Mouse (Mus musculus) kidney, postnatal 25 days (tissue): ENCODE data around the gene Mybphl.
A peak's percentile ranks its signal among the peaks of the same experiment; 100 is the strongest.

Experiments used
- DNase-seq, 2 experiments: peaks; one replicate each; pipeline ENCODE4 v3.0.0; 2021; ENCODE audit warnings: mixed read lengths in 2 of 2

Mybphl gene

DNA sequence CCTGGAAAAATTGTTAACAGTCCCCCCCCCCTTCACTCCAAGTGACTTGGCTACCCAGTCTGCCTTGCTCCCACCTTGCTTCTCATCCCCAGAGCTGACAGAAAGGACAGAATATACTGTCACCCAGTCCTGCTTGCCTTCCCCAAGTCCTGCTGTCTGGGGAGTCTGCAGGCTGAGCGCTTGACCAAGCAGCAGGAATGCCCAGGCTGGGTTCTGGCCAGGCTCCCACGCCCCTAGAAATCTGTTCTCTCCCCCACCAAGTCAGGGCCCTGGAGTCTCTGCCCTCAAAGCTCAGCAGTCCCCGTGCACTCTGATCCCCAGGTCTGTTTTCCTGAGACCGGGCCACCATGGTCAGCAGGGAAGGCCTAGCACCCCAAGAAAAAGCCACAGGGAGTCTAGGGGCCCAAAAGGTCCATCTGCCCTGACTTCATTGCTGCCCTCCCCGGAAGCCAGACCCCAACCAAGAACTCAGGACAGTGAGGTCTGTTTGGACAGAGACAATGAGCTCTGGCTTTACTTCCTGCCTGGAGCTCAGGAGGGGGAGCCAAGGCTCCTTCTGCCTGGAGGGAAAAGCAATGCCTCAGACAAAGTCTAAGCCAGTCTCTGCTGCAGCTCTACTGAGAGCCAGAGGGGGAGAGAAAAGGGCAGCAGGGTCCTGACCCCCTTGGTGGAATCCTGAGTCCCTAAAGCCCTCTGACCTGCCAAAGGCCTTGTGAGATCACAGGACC lies 46.5 kb downstream of the Mybphl start:
- DNase-seq: peak; percentile 86 to 94

DNA sequence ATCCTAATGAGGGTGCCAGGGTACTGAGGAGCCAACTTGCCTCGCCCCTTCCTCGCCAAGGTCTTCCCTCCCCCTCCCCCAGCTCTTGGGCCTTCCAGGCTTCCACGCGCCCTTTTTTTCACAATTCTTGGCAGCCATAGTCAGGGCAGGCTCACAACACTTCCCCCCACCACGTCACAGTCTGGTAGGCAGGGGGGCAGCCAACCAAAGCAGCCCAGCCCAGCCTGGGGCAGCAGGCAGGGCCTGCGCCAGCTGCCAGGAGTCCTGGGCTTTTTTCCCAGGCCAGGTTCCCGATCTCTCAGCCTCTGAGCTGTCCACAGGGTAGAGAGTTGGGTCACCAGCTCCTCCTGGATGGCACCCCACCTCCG lies 47.0 kb downstream of the Mybphl start:
- DNase-seq: peak; percentile 91 to 96

DNA sequence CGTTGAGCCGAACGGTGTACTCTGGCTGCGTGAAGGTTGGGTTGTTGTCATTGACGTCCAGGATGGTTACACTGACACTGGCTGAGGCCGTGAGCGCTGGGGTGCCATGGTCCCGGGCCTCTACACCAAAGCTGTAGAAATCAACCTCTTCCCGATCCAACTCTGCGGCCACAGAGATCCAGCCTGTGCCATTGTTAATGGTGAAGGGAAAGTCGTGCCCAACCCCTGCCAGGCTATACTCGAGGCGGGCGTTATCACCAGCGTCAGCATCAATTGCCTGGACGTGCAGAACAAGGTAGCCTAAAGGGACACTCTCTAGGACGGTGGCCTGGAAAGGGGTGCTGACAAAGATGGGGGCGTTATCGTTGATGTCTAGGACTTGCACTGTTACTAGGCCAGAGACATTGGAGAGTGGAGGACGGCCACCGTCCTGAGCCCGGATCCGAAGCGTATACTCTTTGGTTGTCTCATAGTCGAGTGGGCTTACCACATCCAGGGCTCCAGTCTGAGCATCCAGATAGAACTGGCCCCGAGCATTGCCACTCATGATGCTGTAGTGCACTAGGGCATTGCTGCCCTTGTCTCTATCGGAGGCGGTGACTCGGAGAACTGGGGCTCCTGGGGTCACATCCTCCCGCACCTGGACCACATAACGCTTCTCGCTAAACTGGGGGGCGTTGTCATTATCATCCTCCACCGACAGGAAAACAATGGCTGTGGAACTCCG lies 49.1 kb downstream of the Mybphl start:
- DNase-seq: no peak

DNA sequence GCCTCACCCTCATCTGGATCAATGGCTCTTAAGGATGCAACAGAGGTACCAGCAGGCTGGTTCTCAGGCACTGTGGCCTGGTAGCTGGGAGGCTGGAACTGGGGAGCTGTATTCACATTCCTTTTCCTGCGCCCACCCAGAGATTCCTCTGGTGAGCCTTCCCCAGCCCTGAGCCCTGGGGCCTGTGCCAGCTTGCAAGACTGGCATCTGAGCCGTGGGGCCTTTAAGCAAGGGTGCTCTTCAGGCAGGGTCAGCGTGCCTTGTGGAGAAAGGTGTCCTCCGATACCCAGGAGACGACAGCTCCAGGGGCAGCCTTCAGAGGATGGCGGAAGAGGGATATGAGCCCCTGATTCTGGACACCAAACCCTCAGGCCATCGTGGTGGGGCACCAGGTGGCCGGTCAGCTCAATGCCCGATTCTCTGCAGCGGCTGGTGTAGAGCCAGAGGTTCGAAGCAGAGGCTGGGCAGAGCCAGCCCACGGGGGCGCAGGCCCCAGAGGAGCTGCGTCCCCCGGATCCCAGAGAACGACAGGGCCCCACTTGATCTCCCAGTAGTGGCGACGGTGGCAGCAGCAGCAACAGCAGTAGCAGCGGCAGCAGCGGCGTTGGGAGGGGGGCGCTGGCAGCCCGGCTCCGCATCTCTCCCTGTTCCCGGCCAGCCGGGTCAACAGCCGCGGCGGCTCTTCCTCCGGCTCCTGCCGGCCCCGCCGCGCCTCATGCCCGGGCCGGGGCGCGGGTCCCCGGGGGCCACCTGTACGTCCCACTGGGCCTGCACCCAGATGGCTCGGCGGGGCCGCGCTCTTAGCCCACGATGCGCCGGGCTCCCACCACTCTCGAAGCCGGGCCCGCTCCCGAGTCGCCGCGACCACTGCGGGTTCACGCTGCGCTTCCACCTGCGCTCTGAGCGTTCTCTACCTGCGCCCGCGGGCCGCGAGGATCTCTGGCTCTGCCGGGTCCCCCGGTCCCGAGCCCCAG lies 50.4 kb downstream of the Mybphl start, which contains the start of gene Celsr2:
TSS of gene Celsr2 (minus strand) at position 696 of the 974 bp plus-strand sequence.
- DNase-seq: peak; percentile 38 to 64

DNA sequence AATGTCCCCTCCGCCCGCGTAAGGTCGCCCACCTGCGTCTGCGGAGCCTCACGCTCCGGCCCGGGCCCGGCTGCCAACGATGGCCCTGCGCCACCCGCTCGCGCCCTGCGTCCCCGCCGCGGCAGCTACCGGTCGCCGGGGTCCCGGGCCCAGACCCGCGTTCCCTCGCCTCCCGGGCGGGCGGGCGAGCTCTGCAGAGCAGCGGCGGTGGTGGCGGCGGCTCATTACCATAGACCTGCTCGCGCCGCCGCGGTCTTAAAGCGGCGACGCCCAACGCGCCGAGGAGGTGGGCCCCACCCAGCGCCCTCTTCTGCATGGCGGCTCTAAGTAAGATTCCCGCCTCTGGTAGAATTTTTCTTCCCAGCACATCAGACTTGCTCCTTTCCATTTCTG lies 51.1 kb downstream of the Mybphl start:
- DNase-seq: peak; percentile 82 to 91

DNA sequence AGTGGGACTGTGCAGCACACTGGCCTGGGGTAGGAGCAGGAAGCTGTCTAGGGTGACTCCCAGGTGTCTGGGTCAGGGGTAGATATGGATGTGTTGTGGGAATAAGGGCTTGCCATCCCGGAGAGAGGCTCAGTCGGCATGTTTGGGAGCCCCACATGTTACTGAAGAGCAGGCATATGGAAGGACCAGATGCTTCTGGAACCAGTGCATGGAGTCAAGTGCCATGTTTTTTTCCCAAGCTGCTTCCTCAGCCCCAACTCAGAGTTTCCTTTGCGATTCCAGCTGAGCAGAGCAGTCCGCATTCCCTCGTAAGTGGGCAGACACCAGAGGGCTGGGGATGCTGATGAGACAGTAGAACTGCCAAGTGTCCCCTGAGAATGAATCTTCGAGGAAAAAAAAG lies 58.3 kb downstream of the Mybphl start:
- DNase-seq: no peak

DNA sequence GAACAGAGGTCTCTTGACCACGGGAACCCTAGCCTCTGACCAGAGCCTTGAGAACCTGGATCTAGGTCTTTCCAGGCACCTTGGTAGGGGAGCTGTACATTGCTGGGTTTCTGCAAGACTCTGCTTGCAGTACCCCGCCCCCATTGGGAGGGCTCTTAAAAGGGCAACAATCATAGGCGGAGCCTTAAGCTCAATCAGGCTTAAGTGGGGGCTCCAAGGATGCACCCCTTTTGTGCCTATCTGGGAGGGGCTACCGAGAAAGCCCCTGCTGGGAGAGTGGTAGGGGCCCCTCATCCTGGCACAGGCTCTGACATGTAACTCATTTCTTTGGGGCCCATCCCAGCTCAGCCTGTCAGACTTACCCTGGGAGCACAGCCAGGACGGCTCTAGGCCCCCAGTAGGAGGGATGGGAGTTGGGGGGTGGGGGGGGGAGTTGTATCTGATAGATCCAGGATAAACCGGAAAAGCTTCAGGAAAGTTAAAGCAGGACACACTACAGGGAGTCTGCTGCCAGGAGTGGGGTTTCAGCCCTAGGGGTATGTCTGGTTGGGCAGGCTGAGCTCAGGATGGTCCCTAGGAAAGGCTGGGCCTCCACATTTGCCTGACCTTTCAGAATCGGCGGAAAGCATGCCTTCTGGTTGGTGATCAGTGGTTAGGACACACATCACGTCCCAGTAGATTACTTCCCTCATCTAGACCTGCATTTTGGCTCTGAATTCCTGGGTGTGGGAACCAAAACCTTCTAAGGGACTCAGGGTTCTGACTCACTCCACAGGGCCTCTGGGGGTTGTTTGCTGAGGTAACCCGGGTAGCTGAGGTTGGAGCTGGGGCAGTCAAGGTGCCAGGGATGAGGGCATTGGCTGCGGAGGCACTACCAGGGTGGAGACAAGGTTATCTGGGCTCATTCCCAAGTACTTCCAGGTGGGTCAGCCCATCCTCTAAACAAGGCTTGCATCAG lies 59.4 kb downstream of the Mybphl start:
- peak; percentile 75 to 78 for DNase-seq

DNA sequence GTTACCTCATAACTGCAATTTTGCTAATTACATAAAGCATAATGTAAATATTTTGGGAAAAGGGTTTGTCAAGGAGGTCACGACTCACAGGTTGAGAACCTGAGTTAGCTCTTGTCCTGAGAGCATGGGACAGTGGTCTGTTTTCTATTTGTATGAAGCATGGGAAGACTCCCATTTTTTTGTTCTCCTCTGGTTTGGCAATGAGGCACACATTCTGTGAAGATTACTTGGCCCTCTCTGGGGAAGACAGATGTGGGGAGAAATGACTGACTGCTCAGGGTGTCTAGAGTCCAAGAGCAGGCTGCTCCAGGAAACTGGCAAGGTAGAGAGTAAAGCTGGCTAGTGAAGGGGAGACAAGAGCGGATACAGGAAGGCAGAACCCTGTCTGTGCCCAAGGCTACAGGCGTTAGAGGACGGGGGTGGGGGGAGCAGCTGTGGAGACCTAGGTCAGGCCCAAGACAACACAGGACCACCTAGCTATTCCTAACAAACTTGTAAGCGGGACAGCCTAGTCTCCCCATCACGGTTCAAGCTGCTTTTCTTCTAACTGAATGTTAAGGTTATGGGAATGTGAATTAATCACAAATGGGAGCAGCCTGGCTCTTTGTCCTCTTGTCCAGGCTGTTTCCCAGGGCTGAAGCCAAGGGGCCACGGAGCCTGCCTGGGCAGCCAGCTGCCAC lies 60.4 kb downstream of the Mybphl start:
- DNase-seq: no peak

DNA sequence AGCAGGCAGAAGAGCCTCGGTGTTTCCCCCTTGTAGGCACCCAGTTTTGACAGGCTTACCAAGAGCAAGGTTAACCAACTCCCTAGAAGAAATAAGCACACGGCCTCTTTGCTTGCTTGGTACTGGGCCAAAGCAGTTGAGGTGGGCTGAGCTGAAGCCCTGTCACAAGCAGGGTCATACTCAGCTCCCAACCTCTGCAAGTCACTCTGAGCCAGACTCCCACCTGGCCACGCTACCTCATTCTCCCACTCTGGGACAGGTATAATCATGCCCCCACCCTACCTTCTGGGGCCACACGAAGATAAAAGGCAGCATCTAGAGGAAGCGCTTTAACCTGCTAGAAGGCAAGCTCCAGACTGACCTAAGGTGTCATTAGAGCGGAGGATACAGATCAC lies 60.9 kb downstream of the Mybphl start:
- DNase-seq: no peak
